15 mouse cellular contexts compared by ENCODE assay signal in the genomic region with DNA sequence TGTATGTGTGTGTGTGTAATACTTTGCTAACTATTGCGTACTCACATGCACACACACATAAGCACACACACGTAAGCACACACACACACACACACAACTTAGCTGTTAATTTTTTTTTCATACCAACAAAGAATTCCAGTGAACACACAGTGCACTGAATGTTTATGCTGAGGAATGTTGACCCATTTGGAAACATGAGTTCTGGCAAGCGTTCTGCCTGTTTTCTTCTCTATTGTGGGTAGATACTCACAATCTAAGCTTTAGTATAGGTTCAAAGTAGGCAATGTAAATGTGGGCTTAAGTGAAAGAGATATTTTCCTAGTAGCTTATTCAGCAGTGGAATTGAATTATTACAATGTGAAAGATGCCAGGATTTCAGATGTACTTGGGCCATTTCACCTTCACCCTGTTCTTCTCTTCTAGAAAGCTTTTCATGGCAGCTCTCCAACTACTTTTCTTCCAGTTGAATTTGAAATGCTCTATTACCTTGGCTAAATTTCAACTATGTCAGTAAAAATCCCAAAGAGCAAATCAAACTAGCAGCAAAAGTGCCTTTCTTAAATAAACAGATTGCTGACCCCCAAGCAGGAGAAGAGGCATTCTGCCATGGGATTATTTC.
DNase-seq lines count a peak whose midpoint lies in the region; ATAC-seq and TF ChIP-seq lines count a peak whose summit lies in the region.
"Had no signal": no experiment of that assay in that cellular context is flagged by ENCODE, and none has a peak within 500 bp of the region (broad histone marks: within the 10 kb centered on the region; RNA-seq: fewer than 3 reads in every experiment).

No protein-coding gene starts in this region.

- no peak overlapping the region for H3K27ac ChIP-seq in forebrain, embryonic 14.5 days (ENCODE audit: low read depth, low read length)
- no peak overlapping the region for H3K27ac ChIP-seq in forebrain, postnatal 0 days (ENCODE audit: low read depth, low read length)
- no peak overlapping the region for H3K27ac ChIP-seq in kidney, postnatal 0 days
- peak overlapping the region; percentile 48; the same call in 1 of the 2 replicates for H3K27ac ChIP-seq in stomach, embryonic 15.5 days
- no peak overlapping the region for H3K27ac ChIP-seq in stomach, postnatal 0 days (replicated peaks)
- H3K27ac ChIP-seq: heart, embryonic 10.5 days; neural tube, embryonic 13.5 days had no signal

- no peak overlapping the region for H3K4me3 ChIP-seq in forebrain, embryonic 14.5 days (ENCODE audit: low read depth, low read length)
- H3K4me3 ChIP-seq in forebrain, postnatal 0 days (ENCODE audit: low read depth, low read length) = no peak overlapping the region
- H3K4me3 ChIP-seq in kidney, postnatal 0 days (replicated peaks; ENCODE audit: low read depth, low read length) = no peak overlapping the region
- no peak overlapping the region for H3K4me3 ChIP-seq in stomach, embryonic 15.5 days (replicated peaks)
- H3K4me3 ChIP-seq in stomach, postnatal 0 days (ENCODE audit: low read depth, low read length) = no peak overlapping the region
- H3K4me3 ChIP-seq: heart, embryonic 10.5 days; neural tube, embryonic 13.5 days had no signal

- no peaks in the 10 kb centered on the region for H3K9me3 ChIP-seq in forebrain, embryonic 14.5 days (replicated peaks; ENCODE audit: control insufficient read depth, low read length)
- H3K9me3 ChIP-seq in forebrain, postnatal 0 days (ENCODE audit: low read length) = no peaks in the 10 kb centered on the region
- no peaks in the 10 kb centered on the region for H3K9me3 ChIP-seq in kidney, postnatal 0 days (replicated peaks; ENCODE audit: low read length)
- no peaks in the 10 kb centered on the region for H3K9me3 ChIP-seq in stomach, embryonic 15.5 days
- no peaks in the 10 kb centered on the region for H3K9me3 ChIP-seq in stomach, postnatal 0 days (ENCODE audit: control insufficient read depth, low read length)
- H3K9me3 ChIP-seq: G1E; heart, embryonic 10.5 days; neural tube, embryonic 13.5 days had no signal

- H3K4me1 ChIP-seq in forebrain, embryonic 14.5 days (ENCODE audit: control insufficient read depth, insufficient read depth, low read length) = no peaks in the 10 kb centered on the region
- H3K4me1 ChIP-seq in forebrain, postnatal 0 days (ENCODE audit: insufficient read depth) = no peaks in the 10 kb centered on the region
- no peaks in the 10 kb centered on the region for H3K4me1 ChIP-seq in kidney, postnatal 0 days (replicated peaks; ENCODE audit: insufficient read depth, low read length)
- no peaks in the 10 kb centered on the region for H3K4me1 ChIP-seq in stomach, embryonic 15.5 days
- no peaks in the 10 kb centered on the region for H3K4me1 ChIP-seq in stomach, postnatal 0 days (replicated peaks; ENCODE audit: control insufficient read depth, insufficient read depth)
- H3K4me1 ChIP-seq: heart, embryonic 10.5 days; neural tube, embryonic 13.5 days had no signal

- no peak overlapping the region for H3K9ac ChIP-seq in forebrain, embryonic 14.5 days (ENCODE audit: low read length)
- no peak overlapping the region for H3K9ac ChIP-seq in forebrain, postnatal 0 days
- no peak overlapping the region for H3K9ac ChIP-seq in kidney, postnatal 0 days (ENCODE audit: low read depth, low read length)
- no peak overlapping the region for H3K9ac ChIP-seq in stomach, embryonic 15.5 days
- no peak overlapping the region for H3K9ac ChIP-seq in stomach, postnatal 0 days (ENCODE audit: low read length)
- H3K9ac ChIP-seq: neural tube, embryonic 13.5 days had no signal

- no peak for TF ChIP-seq CTCF in forebrain, postnatal 0 days (IDR thresholded peaks at IDR 0.05; ENCODE audit: low read depth)
- TF ChIP-seq CTCF in kidney, postnatal 0 days (IDR thresholded peaks at IDR 0.05; ENCODE audit: low read depth) = no peak
- TF ChIP-seq CTCF in stomach, postnatal 0 days (IDR thresholded peaks at IDR 0.05; ENCODE audit: low read depth) = no peak

- DNase-seq in forebrain, embryonic 14.5 days (ENCODE audit: low spot score) = peak; percentile 31
- DNase-seq in forebrain, postnatal 0 days = no peak
- peak; percentile 47 for DNase-seq in kidney, postnatal 0 days (ENCODE audit: low spot score)
- no peak for DNase-seq in kidney, postnatal 10 days
- no peak for DNase-seq in stomach, postnatal 0 days (ENCODE audit: low spot score)
- DNase-seq in T-cell, adult 2 months (ENCODE audit: low spot score) = no peak
- DNase-seq: cerebellum, adult 9-11 months; gastrocnemius, postnatal 36 days; heart, postnatal 14 days; thymus, postnatal 14 days had no signal

- no peak overlapping the region for H3K4me2 ChIP-seq in forebrain, embryonic 14.5 days (ENCODE audit: low read length)
- no peak overlapping the region for H3K4me2 ChIP-seq in forebrain, postnatal 0 days (ENCODE audit: low read depth)
- no peak overlapping the region for H3K4me2 ChIP-seq in kidney, postnatal 0 days (ENCODE audit: low read length)
- H3K4me2 ChIP-seq in stomach, embryonic 15.5 days = no peak overlapping the region
- no peak overlapping the region for H3K4me2 ChIP-seq in stomach, postnatal 0 days (replicated peaks; ENCODE audit: low read depth)
- H3K4me2 ChIP-seq: neural tube, embryonic 13.5 days had no signal

- TF ChIP-seq EP300 in stomach, postnatal 0 days (optimal IDR thresholded peaks at IDR 0.05) = no peak

- no peak; the same call in 1 of the 2 replicates for ATAC-seq in forebrain, embryonic 14.5 days
- no peak for ATAC-seq in forebrain, postnatal 0 days
- ATAC-seq in kidney, postnatal 0 days (replicated peaks; ENCODE audit: low FRiP score, low read depth) = no peak
- no peak for ATAC-seq in stomach, embryonic 15.5 days (ENCODE audit: insufficient read depth, low FRiP score, low read depth)
- ATAC-seq in stomach, postnatal 0 days (ENCODE audit: low FRiP score, low TSS enrichment) = no peak
- ATAC-seq: inflammation-experienced regulatory T-cells, adult 6 months had no signal

- WGBS in forebrain, embryonic 14.5 days = 78% methylated on average over 3 of the region's 3 CpGs
- 62% methylated on average over 3 of the region's 3 CpGs for WGBS in forebrain, postnatal 0 days
- WGBS in kidney, postnatal 0 days = 81% methylated on average over 3 of the region's 3 CpGs
- WGBS in stomach, embryonic 15.5 days = 56% methylated on average over 3 of the region's 3 CpGs
- WGBS in stomach, postnatal 0 days = 49% methylated on average over 3 of the region's 3 CpGs

- no peaks in the 10 kb centered on the region for H3K36me3 ChIP-seq in forebrain, embryonic 14.5 days (ENCODE audit: control insufficient read depth, insufficient read depth, low read length)
- no peaks in the 10 kb centered on the region for H3K36me3 ChIP-seq in forebrain, postnatal 0 days (ENCODE audit: insufficient read depth)
- H3K36me3 ChIP-seq in kidney, postnatal 0 days (ENCODE audit: insufficient read depth, low read length) = no peaks in the 10 kb centered on the region
- H3K36me3 ChIP-seq in stomach, embryonic 15.5 days = no peaks in the 10 kb centered on the region
- no peaks in the 10 kb centered on the region for H3K36me3 ChIP-seq in stomach, postnatal 0 days (ENCODE audit: control insufficient read depth, insufficient read depth, low read length)
- H3K36me3 ChIP-seq: G1E; heart, embryonic 10.5 days; neural tube, embryonic 13.5 days had no signal

- no peaks in the 10 kb centered on the region for H3K27me3 ChIP-seq in forebrain, embryonic 14.5 days (replicated peaks; ENCODE audit: control insufficient read depth, insufficient read depth, low read length)
- no peaks in the 10 kb centered on the region for H3K27me3 ChIP-seq in forebrain, postnatal 0 days (ENCODE audit: insufficient read depth, low read length)
- H3K27me3 ChIP-seq in kidney, postnatal 0 days (ENCODE audit: insufficient read depth, low read length) = no peaks in the 10 kb centered on the region
- H3K27me3 ChIP-seq in stomach, embryonic 15.5 days (replicated peaks) = no peaks in the 10 kb centered on the region
- H3K27me3 ChIP-seq in stomach, postnatal 0 days (ENCODE audit: control insufficient read depth, insufficient read depth, low read length) = no peaks in the 10 kb centered on the region
- H3K27me3 ChIP-seq: neural tube, embryonic 13.5 days had no signal

Comparison
In these comparisons a context has a peak if more than half of its experiments do, and no peak if none do; other contexts are left out.
1. DNase-seq: peak in forebrain, embryonic 14.5 days (single experiment) and kidney, postnatal 0 days (single experiment); none in forebrain, postnatal 0 days (single experiment), kidney, postnatal 10 days (single experiment), stomach, postnatal 0 days (single experiment) and T-cell, adult 2 months (single experiment).